Mouse (Mus musculus): ENCODE data around the gene Spns3. TPM values are rescaled to one million over a fixed set of nuclear protein-coding genes. Genes with fewer than 3 reads are reported as not detected.

Spns3 gene
- under 1 TPM in 1 of 2 experiments, not detected in 1; 0.12 TPM for total RNA-seq (2021)

GRCm38 (mm10) chr11:72550134-72550988, at the start of gene Spns3:
Spns3 (minus strand) TSS chr11:72550506.
- no peak for DNase-seq

DNA sequence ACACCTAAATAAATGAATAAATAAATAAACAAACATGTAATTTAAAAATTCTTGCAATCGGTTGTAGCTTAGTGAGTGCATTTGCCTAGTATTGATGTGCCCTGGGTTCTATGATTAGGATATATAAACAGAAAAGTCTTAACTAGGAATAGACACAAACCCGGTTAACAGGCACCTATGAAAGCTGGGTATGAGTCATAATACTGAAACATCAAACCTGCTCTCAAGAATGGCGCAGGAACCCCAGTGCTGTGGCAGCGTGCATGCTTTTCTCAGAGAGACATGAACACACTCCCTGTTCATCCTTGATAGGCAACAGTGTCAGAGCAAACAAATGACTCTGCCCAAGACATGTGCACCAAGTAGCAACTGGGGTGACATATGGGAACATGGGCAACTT, 47.5 kb upstream of the Spns3 start:
- DNase-seq, result no peak

DNA sequence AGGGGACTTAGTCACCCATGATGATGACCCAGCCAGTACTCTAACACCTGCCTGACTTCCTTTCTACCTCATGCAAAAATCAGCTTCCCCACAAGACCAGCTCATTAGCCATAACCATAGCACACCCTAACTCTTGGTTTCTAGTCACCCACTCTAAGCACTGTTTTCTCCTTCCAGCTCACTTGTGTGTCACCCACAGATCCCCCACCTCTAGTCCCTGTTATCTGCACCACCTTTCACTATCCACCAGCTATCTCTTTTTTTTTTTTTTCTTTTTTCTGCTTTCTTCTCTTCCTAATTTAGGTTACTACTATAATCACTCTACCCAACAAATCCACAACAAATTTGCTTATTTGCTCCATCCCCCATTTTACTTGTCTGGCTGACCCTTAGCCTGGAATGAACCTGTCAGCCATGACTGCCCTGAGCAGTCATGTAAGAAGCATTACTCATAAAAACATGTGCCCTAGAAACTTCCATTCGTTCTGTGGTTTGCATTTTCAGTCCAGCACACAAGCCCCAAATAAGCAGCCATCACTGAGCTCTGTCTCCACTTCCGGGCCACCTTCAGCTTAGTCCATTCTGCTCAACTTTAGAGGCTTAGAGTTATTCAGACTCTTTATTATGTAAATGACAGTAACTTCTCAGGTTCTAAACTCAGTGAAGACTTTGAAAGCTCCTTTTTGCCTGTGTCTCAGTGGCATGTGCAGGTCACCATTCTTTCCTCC, 44.9 kb upstream of the Spns3 start:
- no peak for DNase-seq

DNA sequence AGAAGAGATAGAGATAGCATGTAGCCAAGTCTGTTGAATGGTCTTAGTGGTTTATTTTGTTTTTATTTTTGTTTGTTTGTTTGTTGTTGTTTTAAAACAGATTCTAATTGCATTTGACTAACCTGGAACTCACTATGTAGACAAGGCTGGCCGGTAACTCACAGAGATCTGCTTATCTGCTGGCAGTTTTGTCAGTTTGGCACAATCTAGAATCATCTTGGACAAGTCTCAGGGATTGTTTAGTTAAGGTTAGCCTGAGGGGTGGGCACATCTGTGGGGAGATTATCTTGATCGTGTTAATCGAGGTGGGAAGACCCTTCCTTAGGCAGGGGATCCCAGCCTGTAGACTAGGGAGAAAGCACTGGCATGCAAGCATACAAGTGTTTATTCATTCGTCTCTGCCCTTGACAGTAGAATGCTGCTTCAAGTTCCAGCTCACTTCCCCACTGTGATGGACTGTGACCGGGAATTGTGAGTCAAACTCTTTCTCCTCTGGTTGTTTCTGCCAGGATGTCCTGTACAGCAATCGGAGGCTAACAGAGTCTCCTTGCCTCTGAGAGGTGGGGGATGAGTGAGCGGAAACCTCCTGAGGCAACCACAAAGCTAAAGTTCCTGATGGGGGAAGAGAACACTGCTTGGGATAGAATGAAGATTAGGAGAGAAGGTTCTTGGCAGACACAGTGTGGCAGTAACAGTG, 37.4 kb upstream of the Spns3 start:
- no peak for DNase-seq

DNA sequence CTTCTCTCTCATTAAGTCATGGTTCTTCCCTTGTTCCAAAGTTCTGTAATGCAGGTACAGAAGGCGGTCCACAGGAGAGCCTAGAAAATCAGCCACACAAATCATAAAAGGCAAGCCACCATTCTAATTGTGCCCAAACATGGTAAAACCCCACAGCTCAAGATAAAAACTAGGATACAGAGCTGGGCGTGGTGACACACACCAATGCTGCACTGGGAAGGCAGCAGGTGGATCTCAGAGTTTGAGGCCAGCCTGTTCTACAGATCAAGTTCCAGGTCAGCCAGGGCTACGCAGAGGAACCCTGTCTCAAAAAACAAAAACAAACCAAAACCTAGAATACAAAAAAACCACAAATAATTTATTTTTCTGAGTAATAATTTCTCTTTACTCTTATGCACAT, 36.3 kb upstream of the Spns3 start:
- no peak for DNase-seq

DNA sequence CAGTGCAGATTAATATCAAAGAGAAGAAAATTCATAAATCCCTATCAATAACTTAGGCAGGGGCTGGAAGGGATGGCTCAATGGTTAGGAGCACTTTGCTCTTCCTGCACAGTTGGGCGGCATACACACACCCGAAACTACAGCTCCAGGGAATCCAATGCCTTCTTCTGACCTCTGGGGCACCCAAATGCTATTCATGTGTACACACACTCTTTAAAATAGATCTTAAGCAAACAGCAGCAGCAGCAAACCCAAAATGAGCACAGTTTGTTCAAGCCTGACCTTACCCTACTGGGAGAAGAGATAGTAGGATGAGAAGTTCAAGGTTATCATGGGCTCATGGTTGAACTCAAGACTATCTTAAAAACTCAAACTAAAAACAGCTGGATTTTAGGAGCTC, 32.8 kb upstream of the Spns3 start:
- DNase-seq, result no peak

GRCm38 (mm10) chr11:72582448-72582705, 32.1 kb upstream of the Spns3 start:
- no peak for DNase-seq

- DNase-seq, result no peak
Observed at GRCm38 (mm10) chr11:72581609-72582447, 31.5 kb upstream of the Spns3 start.

DNA sequence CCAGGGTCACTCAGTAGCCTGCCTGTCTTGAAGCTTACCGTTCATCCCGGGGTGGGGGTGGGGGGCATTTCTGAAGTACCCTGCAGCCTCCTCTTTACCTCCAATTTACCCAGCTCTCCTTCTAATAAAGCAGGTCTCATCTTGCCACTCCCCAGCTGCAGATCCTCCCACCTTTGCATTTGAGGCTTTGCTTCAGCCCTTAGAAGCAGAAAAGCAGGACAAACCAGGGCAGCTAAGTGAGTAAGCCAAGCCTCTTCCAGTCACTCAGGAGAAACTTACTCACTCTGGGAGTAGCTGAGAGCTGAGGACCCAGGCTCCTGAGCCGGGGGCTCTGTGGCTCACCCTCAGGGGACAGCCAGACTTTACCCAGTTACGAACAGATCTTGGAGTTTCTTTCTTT, 28.2 kb upstream of the Spns3 start:
- no peak for DNase-seq

- peak; percentile 33 for DNase-seq
Observed at GRCm38 (mm10) chr11:72576466-72577351, 26.4 kb upstream of the Spns3 start.

- DNase-seq, result no peak
Observed at GRCm38 (mm10) chr11:72576111-72576465, 25.8 kb upstream of the Spns3 start.

GRCm38 (mm10) chr11:72573819-72574218, 23.5 kb upstream of the Spns3 start:
- peak; percentile 44 for DNase-seq

- DNase-seq, result peak; percentile 89
Observed at GRCm38 (mm10) chr11:72570319-72570979, 20.1 kb upstream of the Spns3 start.

DNA sequence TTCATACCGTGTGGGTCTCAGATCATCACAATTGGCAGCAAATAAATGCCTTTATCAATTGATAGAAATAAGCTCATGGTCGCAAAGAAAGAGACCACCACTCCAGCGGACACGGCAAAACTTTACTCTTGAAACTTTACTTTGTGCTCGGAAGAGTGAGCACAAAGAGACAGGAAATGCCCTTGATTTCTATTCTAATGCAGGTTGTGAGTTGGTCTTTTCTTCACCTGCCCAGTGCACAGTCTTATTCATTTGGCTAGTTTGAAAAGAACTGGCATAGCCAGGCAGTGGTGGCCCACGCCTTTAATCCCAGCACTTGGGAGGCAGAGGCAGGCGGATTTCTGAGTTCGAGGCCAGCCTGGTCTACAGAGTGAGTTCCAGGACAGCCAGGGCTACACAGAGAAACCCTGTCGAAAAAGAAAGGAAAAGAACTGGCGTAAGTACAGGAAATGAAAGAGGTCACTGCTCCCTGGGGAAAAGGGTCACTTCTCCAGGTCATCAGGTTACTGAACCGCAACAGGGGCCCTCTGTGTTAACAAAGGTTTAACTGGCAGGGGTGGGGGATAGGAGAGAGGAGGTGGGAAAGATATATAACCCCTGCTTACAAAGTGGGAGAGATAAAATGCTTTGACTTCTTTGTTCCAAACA, 19.5 kb upstream of the Spns3 start:
- DNase-seq, result no peak

GRCm38 (mm10) chr11:72569051-72569450, 18.7 kb upstream of the Spns3 start:
- DNase-seq, result peak; percentile 35

DNA sequence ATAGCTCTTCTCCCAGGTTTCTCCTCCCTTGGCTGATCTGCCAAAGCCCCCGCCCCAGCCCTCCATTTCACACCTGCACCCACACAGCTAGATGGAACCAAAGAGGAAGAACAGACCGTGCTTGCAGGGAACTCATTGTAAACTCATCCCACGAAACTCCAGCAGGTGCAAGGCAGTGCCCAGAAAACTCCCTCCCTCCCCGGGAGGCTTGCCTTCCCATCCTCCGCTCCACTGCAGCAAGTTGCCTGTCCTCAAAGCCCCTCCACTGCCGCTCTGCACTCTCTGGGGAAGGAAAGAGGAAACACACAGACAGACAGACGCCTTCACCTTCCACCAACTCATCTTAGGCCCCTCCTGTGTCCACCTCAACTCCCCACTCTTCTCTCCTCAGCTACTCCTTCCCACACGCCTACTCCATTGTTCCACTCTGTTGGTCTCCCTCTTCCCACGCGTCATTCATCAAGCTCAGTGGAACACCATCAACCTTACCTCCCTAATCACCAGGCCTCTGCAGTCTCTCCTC, 16.6 kb upstream of the Spns3 start:
- DNase-seq, result no peak

DNA sequence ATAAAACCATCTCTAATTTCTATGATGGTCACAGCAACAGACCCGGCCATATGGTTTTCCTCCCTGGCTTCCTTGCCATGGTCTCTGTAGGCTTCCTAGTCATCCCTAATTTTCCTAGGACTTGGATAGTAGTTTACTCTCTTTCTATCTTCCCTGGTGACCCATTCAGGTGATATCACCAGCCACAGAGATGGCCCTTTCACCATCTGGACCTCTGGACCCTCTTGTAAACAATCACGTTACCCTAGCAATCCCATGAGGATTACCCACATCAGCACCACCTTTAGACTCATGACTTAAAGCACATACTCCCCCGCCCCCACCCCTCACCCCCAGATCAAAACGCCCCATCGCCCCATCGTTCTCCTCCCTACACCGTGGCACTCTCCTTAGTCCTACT, 16.0 kb upstream of the Spns3 start:
- no peak for DNase-seq

GRCm38 (mm10) chr11:72564232-72564807, 14.0 kb upstream of the Spns3 start:
- peak; percentile 31 for DNase-seq

DNA sequence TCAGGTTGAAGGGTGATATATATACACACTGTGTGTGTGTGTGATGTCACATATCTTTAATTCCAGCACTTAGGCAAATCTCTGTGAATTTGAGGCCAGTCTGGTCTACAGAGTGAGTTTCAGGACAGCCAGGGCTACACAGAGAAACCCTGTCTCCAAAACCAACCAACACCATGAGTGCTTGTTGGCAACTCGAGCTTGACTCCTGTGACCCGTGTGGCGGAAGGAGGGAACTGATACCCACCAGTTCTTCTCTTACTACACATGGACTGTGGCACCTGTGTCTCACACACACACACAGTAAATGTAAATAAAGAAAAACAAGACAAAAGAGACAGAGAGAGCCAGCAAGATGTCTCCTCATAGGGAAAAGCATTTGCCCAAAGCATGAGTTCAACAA, 10.4 kb upstream of the Spns3 start:
- DNase-seq, result no peak

- no peak for DNase-seq
Observed at GRCm38 (mm10) chr11:72558155-72558554, 7.8 kb upstream of the Spns3 start.
